Mouse (Mus musculus) mesoderm, embryonic 11.5 days (tissue): ENCODE data around the gene Khdc1b.
"Not testable (repeated sequence)": the region's sequence is repeated elsewhere in the genome, so short reads cannot be mapped to it uniquely, and the experiment has no call there.

Experiments
- DNase-seq: peaks from one replicate; pipeline ENCODE4 v3.0.0-alpha.2; 2012; ENCODE audit warnings: low read depth, low spot score

Khdc1b gene

GRCm38 (mm10) chr1:21383256-21383655, at the start of gene Khdc1b:
Gene Khdc1b (plus strand): TSS chr1:21383556.
- no peak for DNase-seq

GRCm38 (mm10) chr1:21335836-21336235, 47.5 kb upstream of the Khdc1b start:
- DNase-seq: no peak

GRCm38 (mm10) chr1:21340745-21341144, 42.6 kb upstream of the Khdc1b start:
- no peak for DNase-seq

- DNase-seq: peak; percentile 30
Measured at GRCm38 (mm10) chr1:21344253-21344652, 39.1 kb upstream of the Khdc1b start.

- not testable (repeated sequence) for DNase-seq
Measured at GRCm38 (mm10) chr1:21344752-21345151, 38.6 kb upstream of the Khdc1b start.

GRCm38 (mm10) chr1:21349341-21349740, 34.0 kb upstream of the Khdc1b start, which contains the start of gene Khdc1a:
Gene Khdc1a (plus strand): TSS chr1:21349641.
- no peak for DNase-seq

- not testable (repeated sequence) for DNase-seq
Measured at GRCm38 (mm10) chr1:21368031-21368430, 15.3 kb upstream of the Khdc1b start, which contains the start of gene Khdc1c. Gene Khdc1c (plus strand): TSS chr1:21368331.

GRCm38 (mm10) chr1:21391138-21391671, 7.8 kb downstream of the Khdc1b start:
- DNase-seq: no peak

GRCm38 (mm10) chr1:21402804-21403203, 19.4 kb downstream of the Khdc1b start:
- DNase-seq: no peak

GRCm38 (mm10) chr1:21407266-21407665, 23.9 kb downstream of the Khdc1b start:
- no peak for DNase-seq

GRCm38 (mm10) chr1:21411331-21412196, 28.2 kb downstream of the Khdc1b start:
- peak; percentile 77 for DNase-seq

GRCm38 (mm10) chr1:21412197-21412555, 28.8 kb downstream of the Khdc1b start:
- no peak for DNase-seq

- no peak for DNase-seq
Measured at GRCm38 (mm10) chr1:21419370-21419769, 36.0 kb downstream of the Khdc1b start.

GRCm38 (mm10) chr1:21425654-21426053, 42.3 kb downstream of the Khdc1b start:
- no peak for DNase-seq

GRCm38 (mm10) chr1:21428079-21428478, 44.7 kb downstream of the Khdc1b start:
- DNase-seq: no peak

- DNase-seq: no peak
Measured at GRCm38 (mm10) chr1:21431666-21432065, 48.3 kb downstream of the Khdc1b start.

- no peak for DNase-seq
Measured at GRCm38 (mm10) chr1:21434853-21435252, 51.5 kb downstream of the Khdc1b start.
